Mouse (Mus musculus): ENCODE measurements at regions not wholly inside any gene's neighbourhood (a gene's known extent, or its start where the extent isn't known, plus 50 kb on each side); places are given as distances from the start of the nearest gene placed in this dataset.

GRCm38 (mm10) chr6:25471721-25472120 is 218.8 kb downstream of the Gpr37 start:
- no peak overlapping the region for H3K4me3 ChIP-seq
- no peak overlapping the region for H3K9ac ChIP-seq
- no peaks in the 10 kb centered on the region for H3K27me3 ChIP-seq
- 72% methylated on average over 4 of the region's 4 CpGs for WGBS
- no peak for ATAC-seq (ENCODE audit: low read depth)
- no peak overlapping the region for H3K27ac ChIP-seq (replicated peaks)
- no peaks in the 10 kb centered on the region for H3K9me3 ChIP-seq
- no peaks in the 10 kb centered on the region for H3K36me3 ChIP-seq
- H3K4me1 ChIP-seq (replicated peaks) = no peaks in the 10 kb centered on the region
- no peak overlapping the region for H3K4me2 ChIP-seq

- H3K9ac ChIP-seq = no peak overlapping the region
- 82% methylated on average over 4 of the region's 4 CpGs for WGBS
- no peaks in the 10 kb centered on the region for H3K36me3 ChIP-seq
- no peaks in the 10 kb centered on the region for H3K9me3 ChIP-seq
- no peak overlapping the region for H3K4me2 ChIP-seq
- H3K27ac ChIP-seq (replicated peaks) = no peak overlapping the region
- no peaks in the 10 kb centered on the region for H3K4me1 ChIP-seq (replicated peaks)
- no peaks in the 10 kb centered on the region for H3K27me3 ChIP-seq
- ATAC-seq (ENCODE audit: low read depth) = no peak
- no peak overlapping the region for H3K4me3 ChIP-seq
These were observed 227.5 kb downstream of the Gpr37 start for GRCm38 (mm10) chr6:25463011-25463410.

- Histone ChIP-seq H3K27me3 (no peaks in the 10 kb centered on the region), H3K4me3 (no peak overlapping the region), H3K4me1 (replicated peaks) (no peaks in the 10 kb centered on the region), H3K27ac (replicated peaks) (no peak overlapping the region), H3K36me3 (no peaks in the 10 kb centered on the region), H3K9ac (no peak overlapping the region), H3K9me3 (no peaks in the 10 kb centered on the region), H3K4me2 (no peak overlapping the region)
- WGBS = 71% methylated on average over 1 of the region's 1 CpGs
- ATAC-seq (ENCODE audit: low read depth) = no peak
These were observed 240.1 kb downstream of the Gpr37 start for GRCm38 (mm10) chr6:25450451-25450850.

- Histone ChIP-seq H3K27me3 (no peaks in the 10 kb centered on the region), H3K27ac (replicated peaks) (no peak overlapping the region), H3K4me1 (replicated peaks) (no peaks in the 10 kb centered on the region), H3K9ac (no peak overlapping the region), H3K4me2 (no peak overlapping the region), H3K9me3 (no peaks in the 10 kb centered on the region), H3K4me3 (no peak overlapping the region), H3K36me3 (no peaks in the 10 kb centered on the region)
- 85% methylated on average over 1 of the region's 1 CpGs for WGBS
- no peak for ATAC-seq (ENCODE audit: low read depth)
These were observed 240.6 kb downstream of the Gpr37 start for GRCm38 (mm10) chr6:25449968-25450367.

GRCm38 (mm10) chr6:25445351-25445940 is 245.1 kb downstream of the Gpr37 start:
- Histone ChIP-seq H3K4me3 (no peak overlapping the region), H3K4me1 (replicated peaks) (no peaks in the 10 kb centered on the region), H3K27me3 (no peaks in the 10 kb centered on the region), H3K4me2 (no peak overlapping the region), H3K27ac (replicated peaks) (no peak overlapping the region), H3K9ac (no peak overlapping the region), H3K9me3 (no peaks in the 10 kb centered on the region), H3K36me3 (no peaks in the 10 kb centered on the region)
- ATAC-seq (ENCODE audit: low read depth) = no peak
- 84% methylated on average over 1 of the region's 1 CpGs for WGBS

GRCm38 (mm10) chr6:25444092-25444491 is 246.4 kb downstream of the Gpr37 start:
- Histone ChIP-seq H3K4me2 (no peak overlapping the region), H3K36me3 (no peaks in the 10 kb centered on the region), H3K27ac (replicated peaks) (no peak overlapping the region), H3K4me1 (replicated peaks) (no peaks in the 10 kb centered on the region), H3K27me3 (no peaks in the 10 kb centered on the region), H3K4me3 (no peak overlapping the region), H3K9me3 (no peaks in the 10 kb centered on the region), H3K9ac (no peak overlapping the region)
- ATAC-seq (ENCODE audit: low read depth) = no peak
- 66% methylated on average over 3 of the region's 3 CpGs for WGBS

GRCm38 (mm10) chr6:25443681-25444080 is 246.8 kb downstream of the Gpr37 start:
- Histone ChIP-seq H3K4me2 (no peak overlapping the region), H3K36me3 (no peaks in the 10 kb centered on the region), H3K27ac (replicated peaks) (no peak overlapping the region), H3K9ac (no peak overlapping the region), H3K4me1 (replicated peaks) (no peaks in the 10 kb centered on the region), H3K27me3 (no peaks in the 10 kb centered on the region), H3K9me3 (no peaks in the 10 kb centered on the region), H3K4me3 (no peak overlapping the region)
- WGBS = 64% methylated on average over 1 of the region's 1 CpGs
- no peak for ATAC-seq (ENCODE audit: low read depth)

- no peak overlapping the region for H3K27ac ChIP-seq (replicated peaks)
- H3K4me1 ChIP-seq (replicated peaks) = no peaks in the 10 kb centered on the region
- H3K27me3 ChIP-seq = no peaks in the 10 kb centered on the region
- H3K36me3 ChIP-seq = no peaks in the 10 kb centered on the region
- 56% methylated on average over 2 of the region's 2 CpGs for WGBS
- no peak overlapping the region for H3K4me2 ChIP-seq
- ATAC-seq (ENCODE audit: low read depth) = no peak
- no peaks in the 10 kb centered on the region for H3K9me3 ChIP-seq
- H3K9ac ChIP-seq = no peak overlapping the region
- H3K4me3 ChIP-seq = no peak overlapping the region
These were observed 248.4 kb downstream of the Gpr37 start for GRCm38 (mm10) chr6:25442096-25442495.

- Histone ChIP-seq H3K27ac (replicated peaks) (no peak overlapping the region), H3K36me3 (no peaks in the 10 kb centered on the region), H3K9ac (no peak overlapping the region), H3K9me3 (no peaks in the 10 kb centered on the region), H3K27me3 (no peaks in the 10 kb centered on the region), H3K4me1 (replicated peaks) (no peaks in the 10 kb centered on the region), H3K4me2 (no peak overlapping the region), H3K4me3 (no peak overlapping the region)
- ATAC-seq (ENCODE audit: low read depth) = no peak
- WGBS = 47% methylated on average over 2 of the region's 2 CpGs
These were observed 252.7 kb downstream of the Gpr37 start for GRCm38 (mm10) chr6:25437875-25438274.

GRCm38 (mm10) chr6:25429047-25429446 is 261.5 kb downstream of the Gpr37 start:
- no peak overlapping the region for H3K27ac ChIP-seq (replicated peaks)
- H3K4me1 ChIP-seq (replicated peaks) = no peaks in the 10 kb centered on the region
- H3K4me2 ChIP-seq = no peak overlapping the region
- H3K9ac ChIP-seq = no peak overlapping the region
- H3K27me3 ChIP-seq = no peaks in the 10 kb centered on the region
- no peak overlapping the region for H3K4me3 ChIP-seq
- H3K36me3 ChIP-seq = no peaks in the 10 kb centered on the region
- 86% methylated on average over 4 of the region's 4 CpGs for WGBS
- H3K9me3 ChIP-seq = no peaks in the 10 kb centered on the region
- ATAC-seq (ENCODE audit: low read depth) = no peak

GRCm38 (mm10) chr6:25418820-25419219 is 271.7 kb downstream of the Gpr37 start:
- no peak overlapping the region for H3K9ac ChIP-seq
- no peak overlapping the region for H3K4me3 ChIP-seq
- no peaks in the 10 kb centered on the region for H3K36me3 ChIP-seq
- no peaks in the 10 kb centered on the region for H3K4me1 ChIP-seq (replicated peaks)
- WGBS = 70% methylated on average over 2 of the region's 2 CpGs
- H3K9me3 ChIP-seq = no peaks in the 10 kb centered on the region
- ATAC-seq (ENCODE audit: low read depth) = peak; percentile 71
- H3K27ac ChIP-seq (replicated peaks) = no peak overlapping the region
- H3K27me3 ChIP-seq = no peaks in the 10 kb centered on the region
- no peak overlapping the region for H3K4me2 ChIP-seq

GRCm38 (mm10) chr6:25389841-25390240 is 300.7 kb downstream of the Gpr37 start:
- H3K4me3 ChIP-seq = no peak overlapping the region
- no peak overlapping the region for H3K27ac ChIP-seq (replicated peaks)
- no peak overlapping the region for H3K4me2 ChIP-seq
- H3K4me1 ChIP-seq (replicated peaks) = no peaks in the 10 kb centered on the region
- H3K27me3 ChIP-seq = no peaks in the 10 kb centered on the region
- WGBS = 55% methylated on average over 4 of the region's 4 CpGs
- H3K9me3 ChIP-seq = 0 out of 2 replicates have a peak, but pooled peaks cover 3% of the 10 kb centered on the region
- H3K36me3 ChIP-seq = no peaks in the 10 kb centered on the region
- no peak overlapping the region for H3K9ac ChIP-seq
- ATAC-seq (ENCODE audit: low read depth) = no peak

Data from neural tube, embryonic 13.5 days (tissue).